Mouse (Mus musculus): ENCODE measurements around the gene Amh.

DNA sequence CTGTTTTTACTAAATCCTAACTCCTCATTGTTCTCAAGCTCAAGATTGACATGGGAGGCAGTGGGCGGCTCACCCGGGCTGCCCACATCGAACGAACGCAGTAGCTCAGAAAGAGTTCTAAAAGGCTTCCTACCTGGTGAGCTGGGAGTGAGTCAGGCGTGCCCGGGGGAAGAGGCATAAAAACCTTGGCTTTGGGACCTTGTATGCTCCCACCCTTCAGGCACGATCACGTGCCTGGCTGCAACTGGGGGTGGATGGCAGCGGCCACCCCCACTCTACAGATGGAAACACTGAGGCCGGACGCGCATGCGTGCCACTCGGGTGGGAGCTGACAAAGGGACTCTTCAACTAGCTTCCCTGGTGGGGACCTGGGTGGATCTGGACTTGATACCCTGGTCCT is 37.3 kb downstream of the Amh start:
- TF ChIP-seq CTCF (IDR thresholded peaks at IDR 0.05; ENCODE audit: insufficient read depth, low read depth, low read length) (no peak), POLR2A (IDR thresholded peaks at IDR 0.05; ENCODE audit: insufficient read depth, low read depth, low read length) (no peak)

Data from olfactory bulb, adult 2 months (tissue).